Mouse (Mus musculus): ENCODE data around the gene Mlst8. TPM values are rescaled to one million over a fixed set of nuclear protein-coding genes. Genes with fewer than 3 reads are reported as not detected.

Mlst8 gene
- polyA plus RNA-seq, 1 experiment from 2014 or later, result 13.4 TPM

DNA sequence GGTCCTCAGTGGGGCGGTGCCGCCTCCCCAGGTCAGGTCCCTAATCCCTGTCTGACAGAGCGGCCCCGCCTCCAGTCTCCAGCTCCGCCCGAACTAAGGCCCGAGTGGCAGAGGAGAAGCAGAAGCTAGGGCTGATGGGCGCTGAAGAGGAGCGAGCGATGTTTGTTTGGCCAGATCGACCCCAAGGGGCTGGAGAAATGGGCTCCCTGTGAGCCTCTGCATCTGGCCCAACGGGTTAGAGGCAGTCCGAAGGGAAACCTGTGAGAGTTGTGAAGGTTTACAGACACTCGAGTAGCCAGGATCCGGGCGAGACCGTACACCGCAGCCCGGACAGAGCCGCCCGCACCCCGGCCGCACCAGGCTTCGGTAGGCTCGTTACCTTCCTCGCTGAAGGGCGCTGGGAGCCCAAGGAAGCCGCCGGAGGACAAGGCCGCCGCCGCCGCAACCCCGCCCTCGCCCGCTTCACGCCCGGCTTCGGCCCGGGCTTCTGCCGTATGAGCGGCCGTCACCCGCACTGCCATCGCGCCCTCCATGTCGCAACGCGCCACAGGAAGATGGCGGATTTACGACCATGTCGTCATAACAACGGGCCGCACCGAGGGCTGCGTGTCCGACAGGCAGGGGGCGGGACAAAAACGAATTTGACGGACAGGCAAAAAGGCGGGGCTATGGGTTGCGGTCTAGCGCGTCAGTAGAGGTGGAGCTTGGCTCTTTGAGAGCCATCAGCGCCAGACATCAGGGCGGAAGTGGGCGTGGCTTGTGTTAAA is 23.9 kb downstream of the Mlst8 start:
- ATAC-seq (ENCODE audit: low FRiP score, low TSS enrichment) (peak; percentile 92), DNase-seq (ENCODE audit: low spot score) (peak; percentile 100)
- WGBS, result under 1% methylated on average over 67 of the region's 67 CpGs
- Histone ChIP-seq H3K9ac (ENCODE audit: low read length) (peak overlapping the region; percentile 94), H3K4me1 (replicated peaks; ENCODE audit: control insufficient read depth, insufficient read depth) (no peaks in the 10 kb centered on the region), H3K27me3 (ENCODE audit: control insufficient read depth, insufficient read depth, low read length) (no peaks in the 10 kb centered on the region), H3K4me2 (replicated peaks; ENCODE audit: low read depth) (peak overlapping the region; percentile 56), H3K4me3 (ENCODE audit: low read depth, low read length) (peak overlapping the region; percentile 91), H3K36me3 (ENCODE audit: control insufficient read depth, insufficient read depth, low read length) (peaks cover under 1% of the 10 kb centered on the region), H3K27ac (replicated peaks) (peak overlapping the region; percentile 99), H3K9me3 (ENCODE audit: control insufficient read depth, low read length) (no peaks in the 10 kb centered on the region)
- TF ChIP-seq CTCF (IDR thresholded peaks at IDR 0.05; ENCODE audit: low read depth) (peak; percentile 48), EP300 (optimal IDR thresholded peaks at IDR 0.05) (no peak)

GRCm38 (mm10) chr17:24454218-24454755 is 24.6 kb downstream of the Mlst8 start:
- Histone ChIP-seq H3K27me3 (ENCODE audit: control insufficient read depth, insufficient read depth, low read length) (no peaks in the 10 kb centered on the region), H3K4me1 (replicated peaks; ENCODE audit: control insufficient read depth, insufficient read depth) (no peaks in the 10 kb centered on the region), H3K4me3 (ENCODE audit: low read depth, low read length) (peak overlapping the region; percentile 91), H3K9me3 (ENCODE audit: control insufficient read depth, low read length) (no peaks in the 10 kb centered on the region), H3K27ac (replicated peaks) (peak overlapping the region; percentile 99), H3K9ac (ENCODE audit: low read length) (peak overlapping the region; percentile 94), H3K36me3 (ENCODE audit: control insufficient read depth, insufficient read depth, low read length) (peaks cover 7% of the 10 kb centered on the region), H3K4me2 (replicated peaks; ENCODE audit: low read depth) (peak overlapping the region; percentile 56)
- peak; percentile 3; the same call in 1 of the 2 replicates for ATAC-seq (ENCODE audit: low FRiP score, low TSS enrichment)
- 2% methylated on average over 14 of the region's 14 CpGs for whole genome bisulfite sequencing
- TF ChIP-seq CTCF (IDR thresholded peaks at IDR 0.05; ENCODE audit: low read depth) (no peak), EP300 (optimal IDR thresholded peaks at IDR 0.05) (peak; percentile 22)
- DNase-seq (ENCODE audit: low spot score), result no peak

DNA sequence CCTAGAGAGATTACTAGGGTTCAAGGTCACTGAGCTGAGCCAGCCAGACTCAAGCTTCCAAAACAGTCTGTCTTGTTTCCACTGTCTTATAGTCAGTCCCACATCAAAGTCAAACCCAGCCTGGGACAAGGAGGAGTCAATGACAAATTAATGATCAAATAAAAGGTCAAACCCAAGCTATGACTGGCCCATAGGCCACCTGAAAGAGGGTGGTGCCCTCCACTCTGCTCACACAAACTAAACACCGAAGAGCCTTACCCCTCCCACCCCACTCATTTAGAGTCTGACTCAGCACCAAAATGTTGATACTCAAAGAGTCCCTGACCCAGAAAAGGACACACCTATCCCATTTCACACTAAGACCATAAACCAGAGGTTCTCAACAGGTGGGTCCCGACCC is 25.5 kb downstream of the Mlst8 start:
- no peaks in the 10 kb centered on the region for H3K4me1 ChIP-seq (replicated peaks; ENCODE audit: control insufficient read depth, insufficient read depth)
- DNase-seq (ENCODE audit: low spot score) (no peak), ATAC-seq (ENCODE audit: low FRiP score, low TSS enrichment) (0 out of 2 replicates have a peak, but pooled peaks have one; percentile 11)
- H3K9me3 ChIP-seq (ENCODE audit: control insufficient read depth, low read length), result no peaks in the 10 kb centered on the region
- peak overlapping the region; percentile 99 for H3K27ac ChIP-seq (replicated peaks)
- no peak overlapping the region for H3K4me2 ChIP-seq (replicated peaks; ENCODE audit: low read depth)
- H3K4me3 ChIP-seq (ENCODE audit: low read depth, low read length), result no peak overlapping the region
- WGBS, result 60% methylated on average over 2 of the region's 2 CpGs
- H3K9ac ChIP-seq (ENCODE audit: low read length), result no peak overlapping the region
- peaks cover 16% of the 10 kb centered on the region for H3K36me3 ChIP-seq (ENCODE audit: control insufficient read depth, insufficient read depth, low read length)
- TF ChIP-seq EP300 (optimal IDR thresholded peaks at IDR 0.05) (no peak), CTCF (IDR thresholded peaks at IDR 0.05; ENCODE audit: low read depth) (no peak)
- H3K27me3 ChIP-seq (ENCODE audit: control insufficient read depth, insufficient read depth, low read length), result no peaks in the 10 kb centered on the region

GRCm38 (mm10) chr17:24451220-24451619 is 27.7 kb downstream of the Mlst8 start:
- 92% methylated on average over 6 of the region's 6 CpGs for WGBS
- no peaks in the 10 kb centered on the region for H3K4me1 ChIP-seq (replicated peaks; ENCODE audit: control insufficient read depth, insufficient read depth)
- H3K36me3 ChIP-seq (ENCODE audit: control insufficient read depth, insufficient read depth, low read length), result peaks cover 27% of the 10 kb centered on the region
- ATAC-seq (ENCODE audit: low FRiP score, low TSS enrichment), result no peak
- no peaks in the 10 kb centered on the region for H3K9me3 ChIP-seq (ENCODE audit: control insufficient read depth, low read length)
- H3K27me3 ChIP-seq (ENCODE audit: control insufficient read depth, insufficient read depth, low read length), result no peaks in the 10 kb centered on the region
- TF ChIP-seq EP300 (optimal IDR thresholded peaks at IDR 0.05) (no peak), CTCF (IDR thresholded peaks at IDR 0.05; ENCODE audit: low read depth) (no peak)
- no peak overlapping the region for H3K27ac ChIP-seq (replicated peaks)
- DNase-seq (ENCODE audit: low spot score), result no peak
- H3K4me2 ChIP-seq (replicated peaks; ENCODE audit: low read depth), result no peak overlapping the region
- H3K9ac ChIP-seq (ENCODE audit: low read length), result no peak overlapping the region
- H3K4me3 ChIP-seq (ENCODE audit: low read depth, low read length), result no peak overlapping the region

DNA sequence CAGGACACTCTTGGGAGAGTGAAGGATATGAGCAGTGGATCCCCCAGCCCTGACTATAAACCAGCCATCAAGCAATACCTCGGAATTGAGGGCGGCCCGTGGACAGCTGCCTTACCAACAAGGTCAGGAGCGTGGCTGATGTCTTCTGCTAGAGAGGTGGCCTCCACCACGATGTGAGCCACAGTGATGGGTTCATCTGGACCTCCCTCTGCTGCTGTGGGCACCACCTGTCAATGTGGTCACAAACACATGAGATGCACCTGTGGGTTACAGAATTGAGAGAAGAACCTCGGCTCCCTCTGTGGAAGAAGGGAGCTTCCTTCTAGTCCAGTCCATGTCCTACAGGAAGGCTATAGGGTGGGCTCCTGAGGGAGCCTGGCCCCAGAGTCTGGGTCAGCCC is 29.4 kb downstream of the Mlst8 start:
- H3K9me3 ChIP-seq (ENCODE audit: control insufficient read depth, low read length), result no peaks in the 10 kb centered on the region
- no peak overlapping the region for H3K4me2 ChIP-seq (replicated peaks; ENCODE audit: low read depth)
- H3K27ac ChIP-seq (replicated peaks), result no peak overlapping the region
- TF ChIP-seq EP300 (optimal IDR thresholded peaks at IDR 0.05) (no peak), CTCF (IDR thresholded peaks at IDR 0.05; ENCODE audit: low read depth) (no peak)
- DNase-seq (ENCODE audit: low spot score) (no peak), ATAC-seq (ENCODE audit: low FRiP score, low TSS enrichment) (no peak)
- H3K36me3 ChIP-seq (ENCODE audit: control insufficient read depth, insufficient read depth, low read length), result peaks cover 43% of the 10 kb centered on the region
- H3K4me1 ChIP-seq (replicated peaks; ENCODE audit: control insufficient read depth, insufficient read depth), result no peaks in the 10 kb centered on the region
- WGBS, result 91% methylated on average over 6 of the region's 6 CpGs
- H3K9ac ChIP-seq (ENCODE audit: low read length), result no peak overlapping the region
- H3K27me3 ChIP-seq (ENCODE audit: control insufficient read depth, insufficient read depth, low read length), result no peaks in the 10 kb centered on the region
- H3K4me3 ChIP-seq (ENCODE audit: low read depth, low read length), result no peak overlapping the region

DNA sequence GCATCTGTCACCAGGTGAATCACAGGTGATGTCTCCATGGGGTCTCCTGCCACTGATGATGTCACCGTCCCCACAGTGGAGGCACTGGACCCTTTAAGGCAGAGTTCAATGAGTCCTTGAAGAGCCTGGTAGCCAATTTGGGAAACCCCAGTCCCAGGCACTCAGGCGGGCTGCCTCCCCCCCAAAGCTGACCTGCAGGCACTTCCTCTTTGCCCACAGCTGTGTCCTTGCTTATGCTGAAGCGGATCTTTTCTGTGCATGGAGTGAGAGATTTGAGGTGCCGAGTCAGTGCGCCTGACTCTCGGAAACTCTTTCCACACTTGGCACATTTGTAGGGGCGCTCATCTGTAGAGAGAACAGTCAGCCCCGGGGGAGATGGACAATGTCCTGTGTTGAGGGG is 32.3 kb downstream of the Mlst8 start:
- no peak overlapping the region for H3K4me3 ChIP-seq (ENCODE audit: low read depth, low read length)
- peaks cover 46% of the 10 kb centered on the region for H3K36me3 ChIP-seq (ENCODE audit: control insufficient read depth, insufficient read depth, low read length)
- H3K9ac ChIP-seq (ENCODE audit: low read length), result no peak overlapping the region
- ATAC-seq (ENCODE audit: low FRiP score, low TSS enrichment) (no peak), DNase-seq (ENCODE audit: low spot score) (no peak)
- 91% methylated on average over 8 of the region's 8 CpGs for WGBS
- H3K9me3 ChIP-seq (ENCODE audit: control insufficient read depth, low read length), result no peaks in the 10 kb centered on the region
- no peaks in the 10 kb centered on the region for H3K4me1 ChIP-seq (replicated peaks; ENCODE audit: control insufficient read depth, insufficient read depth)
- H3K27me3 ChIP-seq (ENCODE audit: control insufficient read depth, insufficient read depth, low read length), result no peaks in the 10 kb centered on the region
- H3K4me2 ChIP-seq (replicated peaks; ENCODE audit: low read depth), result no peak overlapping the region
- no peak overlapping the region for H3K27ac ChIP-seq (replicated peaks)
- no peak for TF ChIP-seq CTCF (IDR thresholded peaks at IDR 0.05; ENCODE audit: low read depth)
- TF ChIP-seq EP300 (optimal IDR thresholded peaks at IDR 0.05), result no peak
